Mouse (Mus musculus) telencephalon, adult 2 months (tissue): ENCODE measurements around the gene N4bp3.
"Not testable (repeated sequence)": the region's sequence is repeated elsewhere in the genome, so short reads cannot be mapped to it uniquely, and the experiment has no call there.

Experiments used
- DNase-seq: peaks from one replicate; pipeline ENCODE4 v3.0.0-alpha.2; 2011; ENCODE audit warnings: low read depth, low spot score

N4bp3 gene

DNA sequence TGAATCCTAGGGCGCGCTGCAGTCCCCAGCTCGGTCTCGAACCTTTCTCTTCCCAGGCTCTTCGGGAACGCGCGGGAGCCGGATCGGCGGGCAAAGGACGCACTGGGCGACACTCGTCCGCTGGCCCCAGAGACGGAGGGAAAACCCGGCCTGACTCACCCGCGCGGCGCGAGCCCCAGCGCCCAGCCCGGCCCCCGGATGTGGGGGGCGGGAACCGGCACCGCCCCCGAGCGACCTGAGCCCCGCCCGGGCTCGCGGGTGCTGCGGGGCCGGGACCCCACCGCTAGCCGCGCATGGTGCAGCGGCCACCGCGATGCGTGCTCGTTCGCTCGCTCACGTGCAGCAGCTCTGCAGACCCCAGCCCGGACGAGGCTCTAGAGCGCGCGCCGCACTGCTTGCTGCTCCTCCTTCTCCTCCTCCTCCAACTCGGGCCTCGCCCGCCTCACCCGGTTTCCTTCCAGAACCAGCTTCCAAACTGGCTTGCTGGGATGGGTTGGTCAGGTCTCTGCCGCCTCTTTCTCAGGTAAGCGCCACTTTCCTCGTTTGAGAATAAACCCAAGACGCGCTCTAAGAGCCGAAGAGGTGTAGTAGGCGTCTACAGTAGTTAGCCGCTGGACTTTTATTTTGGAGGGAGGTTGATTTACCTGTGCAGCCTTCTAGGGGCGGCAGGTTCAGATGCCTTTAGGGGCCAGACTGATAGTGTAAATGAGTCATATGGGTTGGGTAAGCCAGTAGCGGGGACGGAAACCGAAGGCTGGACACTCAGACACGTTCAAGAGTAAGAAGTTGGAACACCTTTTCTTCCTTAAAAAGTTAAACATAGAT is at the start of gene N4bp3, which contains the start of gene D930048N14Rik:
Gene N4bp3, minus strand, starts transcription at position 152 of the 825 bp plus-strand sequence.
Gene D930048N14Rik, plus strand, starts transcription at position 264 of the 825 bp plus-strand sequence.
- DNase-seq = no peak

DNA sequence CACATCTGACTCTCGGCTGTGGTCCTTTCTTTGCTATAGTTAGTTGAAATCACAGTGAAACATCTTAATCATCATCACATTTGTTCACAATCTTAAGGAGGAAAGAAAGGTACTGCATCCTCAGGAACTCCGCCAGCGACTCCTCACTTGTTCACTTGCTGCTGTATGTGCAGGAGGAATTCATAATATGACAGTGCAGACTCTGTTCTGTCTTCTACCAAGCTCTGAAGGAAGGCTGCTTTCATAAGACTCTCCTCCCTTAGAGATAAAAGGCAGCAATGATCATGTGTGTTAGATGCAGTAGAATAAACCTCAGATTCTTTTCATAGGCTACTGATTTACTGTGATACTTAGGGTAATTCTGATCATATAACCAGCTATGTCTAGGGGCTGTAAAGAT is 44.3 kb upstream of the N4bp3 start:
- DNase-seq = peak; percentile 26

DNA sequence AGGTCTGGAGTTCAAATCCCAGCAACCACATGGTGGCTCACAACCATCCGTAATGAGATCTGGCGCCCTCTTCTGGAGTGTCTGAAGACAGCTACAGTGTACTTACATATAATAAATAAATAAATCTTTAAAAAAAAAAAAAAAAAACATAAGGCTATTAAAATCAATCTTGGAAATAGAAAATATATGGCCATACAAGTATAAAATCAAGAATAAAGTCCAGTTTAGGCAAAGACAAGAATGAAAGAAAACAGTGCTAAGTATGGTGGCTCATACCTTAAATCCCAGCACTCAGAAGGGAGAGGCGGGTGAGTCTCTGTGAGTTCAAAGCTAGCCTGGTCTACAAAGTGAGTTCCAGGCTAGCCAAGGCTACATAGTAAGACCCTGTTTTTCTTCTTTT is 40.0 kb upstream of the N4bp3 start:
- DNase-seq = not testable (repeated sequence)

DNA sequence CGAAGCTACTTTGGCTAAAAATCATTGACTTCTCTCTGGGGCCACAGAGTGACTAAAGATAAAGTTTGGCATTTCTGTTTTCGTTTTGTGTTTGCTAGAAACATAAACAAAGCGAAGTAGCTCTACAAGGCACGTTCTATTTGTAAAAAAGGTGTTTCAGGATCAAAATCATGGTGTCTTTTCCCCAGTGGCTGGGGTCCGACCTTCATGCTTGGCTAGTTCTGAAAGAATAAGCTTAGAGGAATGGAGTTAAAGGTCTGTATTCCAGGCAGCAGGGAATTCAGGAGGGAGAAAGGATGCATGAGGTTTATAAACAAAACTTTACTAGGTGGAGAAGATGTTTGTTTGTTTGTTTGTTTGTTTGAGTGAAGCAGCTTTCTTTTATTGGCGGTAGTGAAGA is 38.7 kb upstream of the N4bp3 start:
- DNase-seq = no peak

DNA sequence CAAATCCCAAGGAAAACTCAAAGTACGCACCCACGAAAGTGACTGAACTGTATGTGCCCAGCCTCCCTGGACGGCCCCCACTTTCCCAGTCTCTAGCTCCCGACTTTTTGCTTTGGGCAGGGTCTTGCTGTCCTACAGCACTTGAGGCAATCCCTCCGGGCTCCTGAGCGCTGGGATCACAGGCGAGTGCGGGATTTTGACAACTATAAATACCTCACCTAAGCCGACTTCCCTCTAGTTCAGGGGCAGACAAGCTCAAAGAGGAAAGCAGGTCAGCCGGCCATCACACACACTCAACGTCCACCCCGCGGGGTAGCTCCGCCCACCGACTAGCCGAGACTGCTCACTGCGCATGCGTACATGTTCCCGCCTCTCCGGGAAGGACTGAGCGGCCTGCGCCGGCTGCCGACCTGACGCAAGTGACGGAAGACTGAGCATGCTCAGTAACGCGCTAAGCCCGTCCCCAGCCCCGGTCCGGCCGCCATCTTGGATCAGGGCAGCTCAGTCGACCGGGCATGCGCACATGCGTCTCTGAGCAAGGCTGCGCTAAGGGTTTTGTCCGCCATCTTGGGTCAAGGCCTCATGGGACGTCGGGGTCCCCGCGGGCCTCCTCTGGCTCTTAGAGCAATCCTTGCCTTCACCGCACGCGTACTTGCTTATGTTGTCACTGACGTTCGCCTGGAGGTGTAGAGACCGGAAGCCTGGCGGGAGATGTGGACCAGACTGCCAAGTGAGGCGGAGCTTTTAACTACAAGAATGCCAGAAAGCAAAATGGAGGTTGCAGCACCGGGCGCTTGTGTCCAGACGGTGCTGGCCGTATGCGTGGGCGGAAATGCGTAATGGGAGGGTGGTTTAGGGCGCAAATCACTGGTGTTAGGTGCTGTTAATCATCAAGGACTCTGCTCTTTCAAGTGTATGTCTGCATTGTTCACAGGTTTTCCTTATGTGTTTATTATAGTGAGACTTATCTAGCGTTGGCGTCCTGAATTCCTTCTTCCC is 38.0 kb upstream of the N4bp3 start, which contains the start of gene 0610009B22Rik:
Gene 0610009B22Rik, minus strand, starts transcription at position 545 of the 999 bp plus-strand sequence.
- DNase-seq = peak; percentile 99

DNA sequence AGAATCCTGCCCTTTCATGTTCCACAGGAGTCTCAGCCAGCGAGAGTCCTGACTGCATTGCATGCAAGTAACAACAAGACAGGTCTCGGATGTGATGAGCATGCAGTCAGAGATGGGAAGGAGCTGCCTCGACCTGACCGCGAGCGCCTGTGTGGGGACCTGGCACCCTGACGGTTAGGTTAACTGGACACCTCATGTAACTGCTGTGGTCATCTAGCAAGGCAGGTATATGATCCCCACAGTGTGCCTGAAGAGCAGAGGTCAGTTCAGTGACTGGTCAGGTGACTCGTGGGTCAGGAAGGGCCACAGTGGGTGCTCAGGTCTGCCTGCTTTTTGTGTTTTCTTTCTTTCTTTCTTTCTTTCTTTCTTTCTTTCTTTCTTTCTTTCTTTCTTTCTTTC is 31.3 kb upstream of the N4bp3 start:
- no peak for DNase-seq

DNA sequence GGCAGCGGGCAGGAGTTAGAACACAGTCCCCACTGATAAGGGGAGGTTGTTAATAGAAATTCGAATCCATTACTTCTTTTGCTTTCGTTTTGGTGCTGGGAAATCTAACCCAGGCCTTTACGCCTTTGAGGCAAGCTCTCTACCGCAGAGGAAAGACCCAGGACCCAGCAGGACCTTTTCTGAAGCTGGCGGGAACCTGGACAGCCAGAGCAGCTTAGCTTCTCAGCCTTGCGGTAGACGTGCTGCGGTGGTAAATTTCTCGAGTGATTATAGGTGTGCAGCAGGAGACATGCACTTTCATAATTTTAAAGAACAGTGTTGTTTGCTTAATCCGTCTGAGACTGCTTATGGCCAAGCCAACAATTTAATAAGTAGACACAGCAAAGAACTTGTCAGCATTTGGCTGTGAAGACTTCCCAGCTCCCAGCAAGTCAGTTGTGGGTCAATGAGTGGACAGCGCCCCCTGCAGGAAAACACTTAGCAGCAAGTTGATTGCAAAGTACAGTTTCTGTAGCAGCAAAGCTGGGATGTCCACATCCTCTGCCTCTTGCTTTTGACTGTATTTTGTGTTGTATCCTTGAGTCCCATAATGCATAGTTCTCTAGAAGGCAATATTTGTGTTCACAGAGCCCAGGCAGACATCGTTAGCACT is 30.8 kb upstream of the N4bp3 start:
- peak; percentile 79 for DNase-seq

DNA sequence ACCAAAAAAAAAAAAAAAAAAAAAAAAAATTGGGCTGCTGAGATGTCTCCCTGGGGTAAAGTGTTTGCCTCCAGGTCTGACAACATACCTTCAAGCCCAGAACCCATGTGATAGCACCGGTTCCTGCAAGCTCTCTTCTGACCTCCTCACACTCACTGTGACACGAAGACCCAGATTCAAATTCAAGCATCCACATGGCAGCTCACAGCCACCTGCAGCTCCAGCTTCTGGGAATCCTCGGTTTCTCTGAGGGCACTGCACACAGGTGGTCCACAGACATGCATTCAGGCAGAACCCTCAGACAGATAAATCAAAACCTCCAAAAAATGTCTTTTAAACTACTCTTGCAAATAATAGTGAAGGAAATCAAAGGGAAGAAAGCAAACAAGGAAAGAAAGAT is 28.8 kb upstream of the N4bp3 start:
- no peak for DNase-seq

DNA sequence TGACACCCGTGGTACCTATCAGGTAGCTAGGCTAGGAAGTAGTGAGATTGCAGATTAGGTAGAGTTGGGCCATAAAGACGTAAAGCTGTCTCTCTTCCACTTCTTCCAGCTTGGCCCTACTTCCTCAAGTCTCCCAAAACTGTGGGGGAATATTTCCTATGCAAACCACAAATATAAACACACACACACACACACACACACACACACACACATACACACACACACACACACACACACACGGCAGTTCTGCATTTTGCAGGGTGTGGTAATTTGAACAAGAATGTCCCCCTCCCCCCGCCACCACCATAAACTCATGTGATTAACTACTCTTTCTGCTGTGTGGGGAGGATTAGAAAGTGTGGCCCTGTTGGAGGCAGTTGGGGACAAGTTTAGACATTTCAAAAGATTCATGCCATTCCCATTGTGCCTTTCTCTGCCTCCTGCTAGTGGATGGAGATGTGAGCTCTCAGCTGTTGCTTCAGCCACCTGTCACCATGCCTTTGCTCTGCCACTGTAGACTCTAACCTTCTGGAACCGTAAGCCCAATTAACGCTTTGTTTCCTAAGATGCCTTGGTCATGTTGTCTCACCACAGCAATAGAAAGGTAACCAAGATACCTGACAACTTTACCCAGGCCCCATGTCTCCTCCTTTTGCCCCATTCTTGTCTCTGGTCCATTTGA is 27.2 kb upstream of the N4bp3 start:
- DNase-seq = no peak

DNA sequence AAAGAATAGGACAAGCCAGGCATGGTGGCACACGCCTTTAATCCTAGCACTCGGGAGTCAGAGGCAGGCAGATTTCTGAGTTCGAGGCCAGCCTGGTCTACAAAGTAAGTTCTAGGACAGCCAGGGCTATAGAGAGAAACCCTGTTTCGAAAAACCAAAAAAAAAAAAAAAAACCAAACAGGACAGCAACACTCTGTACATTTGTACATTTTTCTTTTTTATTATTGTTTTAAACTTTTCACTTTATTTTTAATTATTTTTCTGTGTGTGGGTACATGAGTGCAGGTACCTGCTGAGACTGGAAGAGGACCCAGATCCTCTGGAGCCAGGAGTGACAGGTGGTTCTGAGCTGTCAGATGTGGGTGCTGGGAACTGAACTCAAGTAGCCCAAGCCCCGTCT is 24.7 kb upstream of the N4bp3 start:
- no peak for DNase-seq

DNA sequence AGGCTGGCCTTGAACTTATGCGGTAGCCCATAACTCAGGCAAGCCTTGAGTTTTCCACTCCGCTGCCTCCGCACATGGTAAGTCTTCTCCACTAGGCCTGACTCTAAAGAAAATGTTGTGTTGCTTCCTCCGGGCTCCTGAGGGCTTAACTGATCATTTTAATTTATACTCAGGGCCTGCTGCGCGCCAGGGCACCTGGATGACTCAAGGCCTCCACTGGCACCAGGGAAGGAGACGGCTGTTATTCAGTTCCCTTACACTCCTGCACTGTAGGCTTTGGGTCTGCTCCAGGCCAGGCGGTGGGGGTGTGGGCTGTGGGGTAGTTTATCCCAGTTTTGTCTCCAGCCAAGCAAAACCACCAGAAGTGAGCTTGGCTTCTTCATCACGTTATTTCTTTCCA is 22.6 kb upstream of the N4bp3 start:
- no peak for DNase-seq

DNA sequence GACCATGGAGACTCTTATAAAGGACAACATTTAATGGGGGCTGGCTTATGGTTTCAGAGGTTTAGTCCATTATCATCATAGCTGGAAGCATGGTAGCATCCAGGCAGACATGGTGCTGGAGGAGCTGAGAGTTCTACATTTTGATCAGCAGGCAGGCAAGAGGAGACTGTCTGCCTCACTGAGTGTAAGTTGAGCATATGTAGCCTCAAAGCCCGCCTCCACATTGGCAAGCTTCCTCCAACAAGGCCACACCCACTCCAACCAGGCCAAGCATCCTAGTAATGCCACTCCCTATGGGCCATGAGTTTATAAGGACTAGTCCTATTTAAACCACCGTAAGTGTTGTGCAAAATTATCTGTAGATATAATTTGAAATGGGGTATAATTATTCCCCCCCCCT is 20.7 kb upstream of the N4bp3 start:
- DNase-seq = no peak

DNA sequence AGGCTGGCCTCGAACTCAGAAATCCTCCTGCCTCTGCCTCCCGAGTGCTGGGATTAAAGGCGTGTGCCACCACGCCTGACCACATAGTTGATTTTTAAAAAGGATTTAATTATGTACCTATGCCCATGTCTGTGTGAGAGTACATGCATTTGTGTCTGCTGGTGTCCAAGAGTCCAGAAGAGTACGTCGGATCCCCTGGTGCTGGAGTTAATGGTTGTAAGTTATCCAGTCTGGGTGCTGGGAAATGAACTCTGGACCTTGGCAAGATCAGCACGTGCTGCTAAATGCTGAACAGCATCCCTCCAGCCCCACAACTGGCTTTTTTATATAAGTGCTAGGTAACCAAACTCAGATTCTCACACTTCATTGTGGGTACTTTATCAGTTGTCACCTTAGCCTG is 20.2 kb upstream of the N4bp3 start:
- no peak for DNase-seq

DNA sequence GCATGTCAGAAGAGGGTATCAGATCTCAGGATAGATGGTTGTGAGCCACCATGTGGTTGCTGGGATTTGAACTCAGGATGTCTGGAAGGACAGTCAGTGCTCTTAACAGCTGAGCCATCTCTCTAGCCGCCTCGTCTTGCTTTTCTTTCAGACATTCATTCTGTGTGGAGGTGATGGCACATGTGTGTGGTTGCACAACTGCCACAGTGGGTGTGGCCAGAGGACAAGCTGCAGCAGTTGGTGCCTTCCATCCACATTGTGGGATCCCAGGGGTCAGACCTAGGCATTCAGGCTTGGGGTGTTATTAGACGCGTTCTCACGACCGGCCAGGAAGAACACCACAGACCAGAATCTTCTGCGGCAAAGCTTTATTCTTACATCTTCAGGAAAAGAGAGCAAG is 14.1 kb upstream of the N4bp3 start:
- not testable (repeated sequence) for DNase-seq

DNA sequence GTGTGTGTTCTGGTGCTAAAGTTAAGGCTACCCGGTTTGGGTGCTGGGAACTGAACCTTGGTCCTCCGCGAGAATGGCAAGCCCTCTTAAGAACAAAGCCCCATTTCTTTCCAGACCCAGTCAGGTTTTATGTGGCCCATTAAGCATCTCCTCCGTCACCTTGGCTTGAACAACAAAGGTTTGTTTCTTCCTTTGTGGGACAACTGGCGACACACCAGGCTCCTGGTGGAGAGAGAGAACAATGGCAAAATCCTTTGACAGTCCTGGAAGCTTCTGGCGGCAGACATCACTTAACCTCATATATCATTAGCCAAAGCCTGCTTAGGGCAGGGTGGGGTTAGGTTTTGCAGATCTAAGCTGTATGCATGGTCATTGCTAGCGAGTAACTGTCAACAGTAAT is 12.0 kb upstream of the N4bp3 start:
- DNase-seq = no peak

DNA sequence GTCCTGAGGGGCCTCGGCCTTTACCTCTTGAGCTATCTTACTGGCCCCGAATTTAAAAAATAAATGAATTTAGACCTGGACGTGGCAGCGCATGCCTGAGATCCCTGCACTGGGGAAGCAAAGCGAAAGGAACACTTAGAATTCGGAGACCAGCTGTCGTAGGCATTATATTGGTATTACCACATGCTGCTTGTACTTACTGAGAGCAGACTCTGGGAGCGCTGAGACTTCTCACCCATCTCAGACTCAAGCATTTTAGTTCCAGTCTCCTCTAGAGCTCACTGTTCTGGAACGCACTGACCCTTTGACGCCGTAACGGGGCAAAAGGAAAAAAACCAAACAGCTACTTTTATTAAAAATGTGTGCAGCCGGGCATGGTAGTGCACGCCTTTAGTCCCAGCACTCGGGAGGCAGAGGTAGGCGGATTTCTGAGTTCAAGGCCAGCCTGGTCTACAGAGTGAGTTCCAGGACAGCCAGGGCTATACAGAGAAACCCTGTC is 11.3 kb upstream of the N4bp3 start:
- no peak for DNase-seq

DNA sequence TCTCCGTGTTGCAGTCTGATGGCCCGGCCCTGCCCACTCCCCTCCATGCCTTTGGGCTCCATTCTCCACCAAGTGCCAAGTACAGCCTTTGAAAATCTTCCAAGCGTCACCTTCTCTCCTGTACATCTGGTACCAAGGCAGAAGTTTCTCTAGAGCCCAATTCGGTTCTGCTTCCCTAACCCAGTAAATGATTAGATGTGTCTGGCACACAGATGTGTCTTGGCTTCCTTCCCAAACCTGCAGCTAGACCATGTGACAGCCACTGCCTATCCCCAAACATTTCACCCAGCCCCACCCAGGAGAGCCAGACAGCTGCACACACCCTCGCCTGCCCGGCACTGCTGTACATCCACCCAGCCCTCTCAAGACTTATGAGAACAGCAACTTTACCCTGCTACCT is 8.1 kb upstream of the N4bp3 start:
- no peak for DNase-seq

DNA sequence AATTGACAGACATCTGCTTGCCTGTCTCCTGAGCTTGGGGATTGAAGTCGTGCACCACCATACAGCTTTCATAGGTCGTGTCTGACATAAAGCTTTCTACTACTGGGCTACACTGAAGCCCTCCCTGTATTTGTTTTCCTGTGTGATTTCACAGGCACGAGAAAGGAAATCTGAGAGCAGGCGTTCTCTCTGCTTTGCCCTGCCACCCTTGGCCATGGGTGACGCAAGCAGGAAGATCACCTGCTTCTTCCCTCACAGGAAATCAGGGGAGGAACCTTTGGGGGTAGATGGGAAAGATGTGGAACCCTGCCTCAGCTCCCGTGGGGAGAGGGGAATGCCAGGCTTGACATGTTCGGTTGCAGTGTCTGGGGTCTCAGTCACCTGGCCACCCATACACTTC is 7.6 kb upstream of the N4bp3 start:
- DNase-seq = no peak

DNA sequence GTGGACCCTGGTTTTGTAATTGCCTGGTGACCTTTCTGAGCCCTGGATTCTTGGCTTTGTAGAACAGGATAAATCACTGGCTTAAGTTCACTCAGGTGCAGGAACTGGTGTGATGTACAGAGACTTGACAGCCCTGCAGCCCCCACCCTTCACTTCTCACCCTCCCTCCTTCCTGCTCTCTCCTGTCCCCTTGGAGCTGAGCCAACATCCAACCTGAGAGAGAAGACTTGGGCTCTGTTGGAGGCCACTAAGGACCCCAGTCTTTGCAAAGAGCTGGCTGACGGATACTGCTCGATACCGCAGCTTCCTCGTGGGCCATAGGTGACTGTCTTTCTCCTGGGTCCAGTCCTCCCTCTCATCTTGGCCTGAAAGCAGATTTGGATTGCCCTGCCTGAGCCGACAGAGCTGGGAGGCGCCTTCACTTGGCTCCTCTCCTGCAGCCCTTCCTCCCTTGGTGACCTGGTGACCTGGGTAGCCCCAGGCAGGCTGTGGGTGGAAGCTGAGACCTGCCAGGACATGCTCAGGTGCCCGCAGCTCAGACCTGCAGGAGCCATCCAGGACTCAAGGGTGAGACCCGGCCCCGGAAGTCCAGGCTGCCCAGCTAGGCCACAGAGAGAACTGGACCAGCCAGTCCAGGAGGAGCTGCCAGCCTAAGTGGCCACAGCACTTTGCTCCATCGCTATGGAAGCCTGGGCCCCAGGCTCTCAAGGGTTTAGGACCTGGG is 6.3 kb upstream of the N4bp3 start:
- no peak for DNase-seq

DNA sequence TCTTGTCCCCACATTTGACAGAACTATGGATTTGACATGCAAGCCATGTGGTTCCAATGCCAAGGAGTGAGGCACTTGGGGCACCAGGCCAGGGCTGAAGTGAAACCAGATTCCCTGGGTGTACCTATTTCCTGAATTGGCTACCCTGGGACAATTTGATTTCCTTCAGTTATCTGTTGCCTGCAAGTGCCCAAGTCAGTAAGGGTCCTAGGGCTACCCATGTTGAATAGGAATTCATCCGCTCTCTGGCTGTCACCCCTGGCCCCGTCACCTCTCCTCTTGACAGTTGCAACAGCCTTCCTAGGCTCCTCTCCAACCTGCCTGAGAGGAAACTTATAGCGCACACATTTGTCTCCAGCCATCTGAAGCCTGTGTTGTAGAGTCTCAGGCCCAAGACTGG is 4.2 kb upstream of the N4bp3 start:
- no peak for DNase-seq
